Mouse (Mus musculus) bone marrow macrophage, adult 2 months (primary cell): ENCODE measurements around the gene Il17c.

ENCODE experiments used
- CTCF ChIP-seq: IDR thresholded peaks from 2 replicates; pipeline ENCODE4 v1.5.1; 2012; ENCODE audit warnings: low read depth, mild to moderate bottlenecking, low read length, moderate library complexity
- POLR2A ChIP-seq: IDR thresholded peaks from 2 replicates; pipeline ENCODE4 v1.6.1; 2012; ENCODE audit warnings: mild to moderate bottlenecking, low read depth, low read length, borderline replicate concordance

GRCm38 (mm10) chr8:122421376-122422070 lies at the start of gene Il17c:
- TF ChIP-seq CTCF (no peak), POLR2A (no peak)
